Mouse (Mus musculus): ENCODE results near the gene Gm128.

Gene Gm128

GRCm38 (mm10) chr3:95200132-95200531 lies 41.3 kb downstream of the Gm128 start:
- DNase-seq (ENCODE audit: low spot score in 2 of 2) = no peak

GRCm38 (mm10) chr3:95199101-95199500 lies 42.3 kb downstream of the Gm128 start:
- no peak for DNase-seq (ENCODE audit: low spot score in 2 of 2)

- no peak for DNase-seq (ENCODE audit: low spot score in 2 of 2)
Observed at GRCm38 (mm10) chr3:95195772-95196171, 45.6 kb downstream of the Gm128 start.

GRCm38 (mm10) chr3:95194721-95195135 lies 46.7 kb downstream of the Gm128 start:
- DNase-seq (ENCODE audit: low spot score in 2 of 2) = no peak
